11 mouse cellular contexts compared by ENCODE assay signal in the genomic region with DNA sequence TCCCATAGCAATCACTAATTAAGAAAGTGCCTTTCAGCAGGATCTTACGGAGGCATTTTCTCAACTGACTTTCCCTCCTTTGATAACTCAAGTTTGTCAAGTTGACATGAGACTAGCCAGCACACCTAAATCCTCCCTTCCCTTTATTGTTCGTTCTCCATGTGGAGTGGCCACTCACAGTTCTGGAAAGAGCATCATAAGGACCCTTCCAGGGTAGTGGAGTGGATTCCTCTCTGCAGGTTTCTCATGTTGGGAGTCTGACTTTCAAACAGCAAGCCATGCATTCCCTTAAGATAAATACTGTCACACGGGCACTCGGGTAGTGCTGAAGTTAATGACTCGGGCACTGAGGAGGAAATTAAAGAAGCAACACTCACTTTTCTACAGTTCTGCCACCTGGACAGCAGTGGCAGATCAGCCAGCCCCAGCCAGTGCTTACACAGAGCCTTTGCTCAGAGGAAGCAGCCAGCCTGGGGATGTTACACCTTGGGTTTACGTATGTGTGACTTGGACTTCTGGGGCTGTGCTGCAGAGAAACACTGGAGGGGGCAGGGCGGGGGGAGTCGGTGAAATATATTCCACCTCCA.
"Had no signal": no experiment of that assay in that cellular context is flagged by ENCODE, and none has a peak within 500 bp of the region (broad histone marks: within the 10 kb centered on the region; RNA-seq: fewer than 3 reads in every experiment).

No protein-coding gene starts in this region.

- H3K4me3 ChIP-seq: layer of hippocampus, adult 2 months; limb, embryonic 15.5 days; liver, embryonic 12.5 days; midbrain, embryonic 13.5 days had no signal

- H3K36me3 ChIP-seq: limb, embryonic 15.5 days; liver, embryonic 12.5 days; midbrain, embryonic 13.5 days had no signal

- H3K4me1 ChIP-seq: liver, embryonic 12.5 days; midbrain, embryonic 13.5 days had no signal

- DNase-seq: kidney, adult 9 months; right cerebral cortex, postnatal 14 days; thymus, postnatal 14 days had no signal

- ATAC-seq: hindbrain, embryonic 16.5 days; inflammation-experienced regulatory T-cells, adult 6 months; intestine, postnatal 0 days; liver, embryonic 12.5 days; midbrain, embryonic 13.5 days had no signal

- H3K27me3 ChIP-seq: liver, embryonic 12.5 days; midbrain, embryonic 13.5 days had no signal

- H3K27ac ChIP-seq: layer of hippocampus, adult 2 months; limb, embryonic 15.5 days; liver, embryonic 12.5 days; midbrain, embryonic 13.5 days; stomach, postnatal 0 days had no signal

- H3K9me3 ChIP-seq: limb, embryonic 15.5 days; liver, embryonic 12.5 days; midbrain, embryonic 13.5 days had no signal

- H3K4me2 ChIP-seq: limb, embryonic 15.5 days; liver, embryonic 12.5 days; midbrain, embryonic 13.5 days had no signal

- H3K9ac ChIP-seq: limb, embryonic 15.5 days; liver, embryonic 12.5 days; midbrain, embryonic 13.5 days had no signal
